Mouse (Mus musculus) heart, embryonic 12.5 days (tissue): ENCODE measurements around the gene Tmsb15l. TPM values are rescaled to one million over a fixed set of nuclear protein-coding genes. Genes with fewer than 3 reads are reported as not detected.
"Not testable (repeated sequence)": the region's sequence is repeated elsewhere in the genome, so short reads cannot be mapped to it uniquely, and the experiment has no call there.

Experiments used
- ATAC-seq: fragments of 200-750 bp; cut with Nextera tagmentation; 2 replicates; pipeline ENCODE4 v1.8.0; 2017; ENCODE audit warnings: moderate TSS enrichment, moderate library complexity; ENCODE audit not compliant: insufficient number of reproducible peaks, low FRiP score
- H3K27ac ChIP-seq: fragments of 300-500 bp; sonication (generic); 2 replicates; pipeline ENCODE4 v1.5.1; 2016; ENCODE audit warnings: mild to moderate bottlenecking, moderate library complexity; ENCODE audit not compliant: poor library complexity, severe bottlenecking
- H3K27me3 ChIP-seq: fragments of 300-500 bp; sonication (generic); replicated peaks from 2 replicates; pipeline ENCODE4 v1.6.1; 2016; ENCODE audit warnings: mild to moderate bottlenecking, moderate library complexity
- H3K36me3 ChIP-seq: fragments of 300-500 bp; sonication (generic); 2 replicates; pipeline ENCODE4 v1.6.1; 2016; ENCODE audit warnings: mild to moderate bottlenecking, moderate library complexity
- H3K4me1 ChIP-seq: fragments of 300-500 bp; sonication (generic); replicated peaks from 2 replicates; pipeline ENCODE4 v1.6.1; 2016; ENCODE audit warnings: mild to moderate bottlenecking
- H3K4me2 ChIP-seq: fragments of 300-500 bp; sonication (generic); 2 replicates; pipeline ENCODE4 v1.6.1; 2016; ENCODE audit warnings: mild to moderate bottlenecking, moderate library complexity
- H3K4me3 ChIP-seq: fragments of 300-500 bp; sonication (generic); 2 replicates; pipeline ENCODE4 v1.5.1; 2016; ENCODE audit warnings: mild to moderate bottlenecking
- H3K9ac ChIP-seq: fragments of 300-500 bp; sonication (generic); 2 replicates; pipeline ENCODE4 v1.6.1; 2016; ENCODE audit warnings: mild to moderate bottlenecking, moderate library complexity
- H3K9me3 ChIP-seq: fragments of 300-500 bp; sonication (generic); replicated peaks from 2 replicates; pipeline ENCODE4 v1.6.1; 2016; ENCODE audit warnings: mild to moderate bottlenecking, moderate library complexity
- WGBS: fragments of 180-500 bp; shearing (Covaris S2); methylation state at CpG from one replicate; pipeline ENCODE4 v1.1.7; 2016; 5-methylcytosine and 5-hydroxymethylcytosine counted together
- polyA plus RNA-seq: library from polyadenylated mRNA; unstranded; fragments of >200 nt; fragmentation: Nextera tagmentation; extraction: Ambion mirVana; gene quantifications from 2 replicates; pipeline ENCODE4 v1.2.1, GENCODE M21; 2016

Tmsb15l gene
- polyA plus RNA-seq, 1 experiment from 2014 or later: 2.3 TPM

DNA sequence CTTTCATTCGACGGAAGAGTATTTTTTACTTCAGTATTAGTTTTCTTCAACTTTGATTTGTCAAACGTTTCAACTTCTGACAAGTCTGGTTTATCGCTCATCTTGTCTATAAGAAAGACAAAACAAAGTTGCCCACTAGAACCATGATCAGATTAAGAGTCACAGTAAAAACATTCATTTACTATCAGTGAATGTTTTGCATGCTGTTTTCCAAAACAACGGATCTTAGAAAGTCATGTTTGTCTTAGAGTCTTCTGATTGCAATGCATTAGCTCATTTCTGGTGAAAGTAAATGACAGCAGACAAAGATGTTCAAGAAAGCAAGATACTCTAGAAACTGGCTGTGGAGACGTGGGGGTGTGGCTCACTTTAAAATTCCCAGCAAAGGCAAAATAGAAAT lies 1.3 kb downstream of the Tmsb15l start, which contains the start of gene Tmsb15b2:
Gene Tmsb15b2 (minus strand): TSS at position 101 of the 400 bp plus-strand sequence.
- 81% methylated on average over 6 of the region's 6 CpGs for WGBS
- peak within 1 kb of the TSS; percentile 61 for H3K4me2 ChIP-seq
- not testable (repeated sequence) for H3K4me1 ChIP-seq, H3K27ac ChIP-seq, ATAC-seq, H3K9me3 ChIP-seq, H3K36me3 ChIP-seq, H3K27me3 ChIP-seq
- peak within 1 kb of the TSS; percentile 51 for H3K4me3 ChIP-seq
- peak within 1 kb of the TSS; percentile 35; the same call in 1 of the 2 replicates for H3K9ac ChIP-seq

DNA sequence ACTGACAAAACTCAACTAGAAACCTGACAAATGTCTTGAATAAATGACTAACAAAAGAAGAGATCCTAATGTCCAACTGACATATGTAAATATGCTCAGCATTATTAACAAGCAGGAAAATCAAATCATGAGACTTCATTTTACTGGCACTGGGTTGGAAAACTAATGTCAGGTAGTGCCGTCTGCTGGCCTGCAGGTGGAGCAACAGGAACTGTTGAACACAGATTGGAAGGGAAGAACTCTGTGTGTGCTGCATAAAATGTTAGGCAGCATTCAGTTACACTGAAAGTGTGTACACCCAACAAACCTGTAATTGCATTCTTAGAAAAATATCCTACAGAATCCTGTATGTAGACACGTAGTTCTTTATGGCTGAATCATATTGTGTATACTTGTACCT lies 17.0 kb downstream of the Tmsb15l start:
- Histone ChIP-seq H3K27ac (no peak overlapping the region), H3K9ac (no peak overlapping the region), H3K27me3 (no peaks in the 10 kb centered on the region), H3K36me3 (no peaks in the 10 kb centered on the region), H3K4me2 (no peak overlapping the region), H3K9me3 (no peaks in the 10 kb centered on the region), H3K4me3 (no peak overlapping the region), H3K4me1 (no peaks in the 10 kb centered on the region)
- no peak for ATAC-seq
- 28% methylated on average over 2 of the region's 2 CpGs for WGBS

- H3K9ac ChIP-seq, H3K9me3 ChIP-seq, H3K27ac ChIP-seq, H3K4me1 ChIP-seq, ATAC-seq, H3K36me3 ChIP-seq, H3K27me3 ChIP-seq: not testable (repeated sequence)
- peak overlapping the region; percentile 34; the same call in 1 of the 2 replicates for H3K4me3 ChIP-seq
- 62% methylated on average over 5 of the region's 5 CpGs for WGBS
- H3K4me2 ChIP-seq: peak overlapping the region; percentile 60
These were observed 18.4 kb downstream of the Tmsb15l start for GRCm38 (mm10) chrX:136958300-136958699.

DNA sequence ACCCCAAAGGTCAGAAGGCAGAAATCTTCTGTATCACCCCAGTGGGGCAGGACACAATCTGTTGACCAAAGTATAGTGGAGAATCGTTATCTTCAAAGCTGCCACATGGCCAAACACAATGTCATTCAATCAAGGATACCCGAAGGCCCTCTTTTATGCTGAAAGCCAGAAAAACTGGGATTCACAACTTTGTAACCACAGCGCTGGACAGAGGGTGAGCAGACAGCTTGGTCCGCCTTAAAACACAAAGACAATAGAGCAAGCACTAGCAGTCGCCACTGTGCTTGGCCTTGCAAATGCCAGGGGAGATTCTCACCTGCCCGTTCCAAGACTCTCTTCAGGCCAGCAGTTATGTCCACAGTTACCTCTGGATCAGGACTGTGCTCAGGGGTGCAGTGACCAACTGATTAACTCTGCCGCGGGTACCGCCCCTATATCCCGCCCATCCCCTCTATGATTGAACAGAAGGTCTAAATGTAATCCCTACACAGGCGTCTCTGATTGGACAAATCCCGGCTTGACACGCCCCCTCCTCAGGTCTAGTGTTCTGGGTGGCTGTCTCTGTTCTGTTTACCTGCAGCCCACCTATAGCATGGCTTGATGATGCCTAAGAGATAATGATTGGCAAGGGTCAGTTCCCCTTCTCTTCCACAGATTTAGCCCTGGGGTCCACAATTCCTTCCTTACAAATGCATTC lies 18.9 kb downstream of the Tmsb15l start:
- not testable (repeated sequence) for H3K4me1 ChIP-seq, H3K27me3 ChIP-seq, H3K27ac ChIP-seq, H3K9me3 ChIP-seq, H3K36me3 ChIP-seq, H3K9ac ChIP-seq
- WGBS: 22% methylated on average over 13 of the region's 13 CpGs
- peak overlapping the region; percentile 60 for H3K4me2 ChIP-seq
- H3K4me3 ChIP-seq: peak overlapping the region; percentile 34; the same call in 1 of the 2 replicates
- ATAC-seq: peak; percentile 85

GRCm38 (mm10) chrX:136937985-136938384 lies 38.7 kb downstream of the Tmsb15l start:
- no peaks in the 10 kb centered on the region for H3K9me3 ChIP-seq
- WGBS: 23% methylated on average over 3 of the region's 3 CpGs

DNA sequence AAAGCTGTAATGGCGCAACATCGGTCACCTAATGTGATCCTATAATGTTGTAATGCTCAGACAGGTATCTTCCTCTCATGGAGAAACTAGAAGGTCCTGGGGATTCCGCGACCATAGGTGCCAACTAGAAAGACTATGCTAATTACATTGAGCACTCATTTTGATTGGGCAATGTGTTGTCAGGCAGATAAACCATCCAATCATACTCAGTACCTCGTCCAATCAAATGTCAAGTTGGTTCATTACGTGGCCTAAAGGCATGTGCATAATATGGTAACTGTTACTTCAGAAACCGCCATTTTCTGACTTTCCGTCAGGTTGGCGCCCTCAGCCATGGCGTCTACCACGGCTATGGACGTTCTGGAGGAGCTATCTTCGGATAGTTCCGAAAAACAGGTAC lies 49.6 kb downstream of the Tmsb15l start, which contains the start of gene H2bfm:
Gene H2bfm (plus strand): TSS at position 295 of the 400 bp plus-strand sequence.
- peaks cover 12% of the 10 kb centered on the region for H3K9me3 ChIP-seq

More at GRCm38 (mm10) chrX:136937985-136938384, 38.7 kb downstream of the Tmsb15l start:
- no peaks in the 10 kb centered on the region for H3K36me3 ChIP-seq
- no peaks in the 10 kb centered on the region for H3K4me1 ChIP-seq
- H3K4me2 ChIP-seq: no peak overlapping the region
- no peak for ATAC-seq
- H3K4me3 ChIP-seq: no peak overlapping the region
- H3K27me3 ChIP-seq: no peaks in the 10 kb centered on the region
- no peak overlapping the region for H3K27ac ChIP-seq
- no peak overlapping the region for H3K9ac ChIP-seq

GRCm38 (mm10) chrX:136925863-136926262 lies 50.8 kb downstream of the Tmsb15l start:
- no peak overlapping the region for H3K4me2 ChIP-seq
- H3K4me3 ChIP-seq: no peak overlapping the region
- H3K4me1 ChIP-seq: no peaks in the 10 kb centered on the region
- H3K27me3 ChIP-seq: no peaks in the 10 kb centered on the region
- H3K27ac ChIP-seq: no peak overlapping the region
- ATAC-seq: no peak
- no peak overlapping the region for H3K9ac ChIP-seq
- H3K9me3 ChIP-seq: peaks cover 12% of the 10 kb centered on the region
- no peaks in the 10 kb centered on the region for H3K36me3 ChIP-seq

More for the DNA sequence above, 49.6 kb downstream of the Tmsb15l start, which contains the start of gene H2bfm:
- 87% methylated on average over 14 of the region's 14 CpGs for WGBS
- no peaks in the 10 kb centered on the region for H3K4me1 ChIP-seq
- H3K4me3 ChIP-seq: no peak within 1 kb of the TSS
- H3K9ac ChIP-seq: no peak within 1 kb of the TSS
- ATAC-seq: no peak
- H3K36me3 ChIP-seq: no peaks in the 10 kb centered on the region
- no peak within 1 kb of the TSS for H3K4me2 ChIP-seq
- no peak within 1 kb of the TSS for H3K27ac ChIP-seq
- H3K27me3 ChIP-seq: no peaks in the 10 kb centered on the region

Other genes starting within 250 kb of the Tmsb15l start
- 403 and 424 TPM in 2 replicates for gene Morf4l2, start 233.2 kb downstream of the Tmsb15l start, polyA plus RNA-seq
- not detected in 2 replicates for gene Glra4, start 196.7 kb downstream of the Tmsb15l start, polyA plus RNA-seq
- gene Plp1, start 154.2 kb downstream of the Tmsb15l start, polyA plus RNA-seq: 3.8 and 4.4 TPM in 2 replicates
- gene Rab9b, start 108.1 kb downstream of the Tmsb15l start, polyA plus RNA-seq: 0.21 and 0.26 TPM in 2 replicates
- gene H2bfm, start 49.5 kb downstream of the Tmsb15l start, polyA plus RNA-seq: not detected in 2 replicates
- 18.1 and 22.5 TPM in 2 replicates for gene Tmsb15b2, start 1.4 kb downstream of the Tmsb15l start, polyA plus RNA-seq
- 11.7 and 12.1 TPM in 2 replicates for gene Tmsb15b1, start within 50 bp of the Tmsb15l start, polyA plus RNA-seq
- 2.7 and 4.1 TPM in 2 replicates for gene Zcchc18, start 16.3 kb upstream of the Tmsb15l start, polyA plus RNA-seq
- gene Slc25a53, start 61.4 kb upstream of the Tmsb15l start, polyA plus RNA-seq: 5.1 and 5.4 TPM in 2 replicates
- 7.8 and 8.4 TPM in 2 replicates for gene Fam199x, start 72.7 kb upstream of the Tmsb15l start, polyA plus RNA-seq
- gene Esx1, start 145.2 kb upstream of the Tmsb15l start, polyA plus RNA-seq: not detected in 2 replicates